Comparison of ENCODE assay signal across 8 mouse cellular contexts in the genomic region with DNA sequence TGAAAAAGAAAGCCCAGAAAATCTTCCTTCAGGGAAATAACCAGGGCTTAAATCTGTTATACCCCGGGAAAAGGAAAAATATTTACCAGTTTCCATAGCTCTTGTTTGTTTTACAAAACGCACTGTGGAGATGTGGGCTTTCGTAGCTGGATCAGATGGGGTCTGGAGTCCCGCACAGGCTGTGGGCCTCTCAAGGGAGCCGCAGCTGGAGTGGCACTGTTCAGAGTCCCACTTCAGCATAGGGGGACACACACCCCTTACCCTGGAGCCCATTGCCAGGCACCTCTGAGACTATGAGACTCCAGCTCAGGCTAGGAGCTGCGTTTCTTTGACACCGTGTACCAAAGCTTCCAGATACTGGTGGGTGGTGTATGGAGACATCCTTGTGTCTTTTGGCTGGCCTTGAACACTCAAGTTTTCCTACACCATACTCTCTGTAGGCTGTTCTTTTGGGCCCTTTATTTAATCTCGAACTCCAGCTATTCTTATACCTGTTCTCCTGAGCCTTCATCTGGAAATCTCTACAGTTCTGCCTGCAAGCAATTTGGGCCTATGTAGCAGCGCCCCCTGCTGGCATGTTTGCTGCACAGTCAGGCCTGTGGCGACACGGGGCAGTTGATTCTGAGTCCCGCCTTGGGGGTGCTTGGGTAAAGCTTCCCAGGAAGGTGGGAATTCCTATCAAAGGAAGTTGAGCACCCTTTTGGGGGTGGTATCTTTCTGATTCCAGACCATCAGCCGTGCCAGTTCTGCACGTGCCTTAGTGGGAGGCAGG. TPM values are rescaled to one million over a fixed set of nuclear protein-coding genes. Genes with fewer than 3 reads are reported as not detected.
DNase-seq lines count a peak whose midpoint lies in the region; ATAC-seq and TF ChIP-seq lines count a peak whose summit lies in the region.

No protein-coding gene starts in this region.

- no peaks in the 10 kb centered on the region for H3K9me3 ChIP-seq in heart, embryonic 11.5 days (replicated peaks; ENCODE audit: control insufficient read depth, low read length)
- H3K9me3 ChIP-seq in midbrain, postnatal 0 days (ENCODE audit: low read length): no peaks in the 10 kb centered on the region

- peak; percentile 92 for DNase-seq in heart, adult 11 months
- peak; percentile 24 for DNase-seq in hindlimb bud, embryonic 11.5 days (ENCODE audit: extremely low spot score, low read depth, low spot score)
- DNase-seq in left cerebral cortex, postnatal 14 days (ENCODE audit: low spot score in 2 of 2): peak; percentile 68 to 75
- DNase-seq in midbrain, postnatal 0 days (ENCODE audit: low spot score): peak; percentile 72
- peak; percentile 59 for DNase-seq in splenic B cell, adult 2 months (ENCODE audit: low read depth, low spot score)

- intact Hi-C loops in left cerebral cortex, postnatal 14 days (cut with DNase I): loop anchor here (1.0 kb wide), 1 partner anchor 38 kb away; no protein-coding TSS in a partner anchor

- H3K27me3 ChIP-seq in heart, embryonic 11.5 days (ENCODE audit: control insufficient read depth, insufficient read depth, low read length): 0 out of 2 replicates have a peak, but pooled peaks cover 2% of the 10 kb centered on the region
- H3K27me3 ChIP-seq in midbrain, postnatal 0 days (ENCODE audit: insufficient read depth, low read length): no peaks in the 10 kb centered on the region
- no peaks in the 10 kb centered on the region for H3K27me3 ChIP-seq in splenic B cell, adult 2 months (ENCODE audit: control insufficient read depth, insufficient read depth, low read length, poor library complexity, severe bottlenecking)

- H3K4me2 ChIP-seq in heart, embryonic 11.5 days: no peak overlapping the region
- no peak overlapping the region for H3K4me2 ChIP-seq in midbrain, postnatal 0 days (ENCODE audit: low read depth, low read length, poor library complexity, severe bottlenecking)

- no peak for TF ChIP-seq POLR2A in bone marrow macrophage, adult 2 months (IDR thresholded peaks at IDR 0.05; ENCODE audit: borderline replicate concordance, low read depth, low read length)

- no peaks in the 10 kb centered on the region for H3K36me3 ChIP-seq in heart, embryonic 11.5 days (ENCODE audit: control insufficient read depth, insufficient read depth, low read length)
- no peaks in the 10 kb centered on the region for H3K36me3 ChIP-seq in midbrain, postnatal 0 days (ENCODE audit: insufficient read depth, low read length)
- no peaks in the 10 kb centered on the region for H3K36me3 ChIP-seq in splenic B cell, adult 2 months (ENCODE audit: control insufficient read depth, insufficient read depth, low read length, poor library complexity, severe bottlenecking)

- 42% methylated on average over 14 of the region's 14 CpGs for WGBS in heart, embryonic 11.5 days (ENCODE audit: insufficient replicate concordance)
- 47% methylated on average over 14 of the region's 14 CpGs for WGBS in midbrain, postnatal 0 days

- H3K9ac ChIP-seq in heart, embryonic 11.5 days (ENCODE audit: low read depth, low read length): no peak overlapping the region
- no peak overlapping the region for H3K9ac ChIP-seq in midbrain, postnatal 0 days (replicated peaks; ENCODE audit: low read length, poor library complexity, severe bottlenecking)

- TF ChIP-seq CTCF in bone marrow macrophage, adult 2 months (IDR thresholded peaks at IDR 0.05; ENCODE audit: low read depth, low read length): peak; percentile 91
- peak; percentile 80 for TF ChIP-seq CTCF in midbrain, postnatal 0 days (IDR thresholded peaks at IDR 0.05)

- ATAC-seq in heart, embryonic 11.5 days (replicated peaks; ENCODE audit: insufficient number of reproducible peaks, low FRiP score, low TSS enrichment): no peak
- peak; percentile 78 for ATAC-seq in erythroblast, adult 5-6 weeks (replicated peaks; ENCODE audit: low FRiP score, poor library complexity, severe bottlenecking)
- ATAC-seq in midbrain, postnatal 0 days (ENCODE audit: low FRiP score): no peak

- no peak overlapping the region for H3K4me3 ChIP-seq in heart, embryonic 11.5 days (ENCODE audit: low read depth, low read length)
- H3K4me3 ChIP-seq in bone marrow macrophage, adult 2 months (ENCODE audit: insufficient read depth, low read length): no peak overlapping the region
- no peak overlapping the region for H3K4me3 ChIP-seq in midbrain, postnatal 0 days (ENCODE audit: low read depth, low read length)

- no peaks in the 10 kb centered on the region for H3K4me1 ChIP-seq in heart, embryonic 11.5 days (ENCODE audit: control insufficient read depth, insufficient read depth, low read length)
- H3K4me1 ChIP-seq in bone marrow macrophage, adult 2 months (ENCODE audit: control insufficient read depth, insufficient read depth, low read length): no peaks in the 10 kb centered on the region
- no peaks in the 10 kb centered on the region for H3K4me1 ChIP-seq in midbrain, postnatal 0 days (ENCODE audit: insufficient read depth, low read length)

- H3K27ac ChIP-seq in heart, embryonic 11.5 days (ENCODE audit: low read depth, low read length): no peak overlapping the region
- H3K27ac ChIP-seq in bone marrow macrophage, adult 2 months (ENCODE audit: insufficient read depth, low read depth, low read length): no peak overlapping the region
- H3K27ac ChIP-seq in midbrain, postnatal 0 days (ENCODE audit: low read depth, low read length): no peak overlapping the region

RNA-seq across cellular contexts. Expression of gene Ano2, which starts 28.9 kb away (rescaled TPM):
- polyA plus RNA-seq in heart, embryonic 11.5 days (2014; fragmentation: Nextera tagmentation; extraction: Ambion mirVana): 0.65 and 0.86 TPM in 2 replicates
- polyA plus RNA-seq in bone marrow macrophage, adult 2 months (2012; ENCODE audit: insufficient read depth, insufficient read length, missing spikeins): not detected in 2 replicates
- total RNA-seq in erythroblast, adult 5-6 weeks (2015; ENCODE audit: low replicate concordance): not detected in 2 replicates
- not detected in 2 replicates for total RNA-seq in erythroblast, adult 5-6 weeks (2017; ENCODE audit: low replicate concordance)
- total RNA-seq in left cerebral cortex, postnatal 14 days (2021): 1 to 10 TPM in 1 of 2 experiments, under 1 TPM in 1; 0.92 to 3.5 TPM
- total RNA-seq in midbrain, postnatal 0 days (2014; rRNA removed): 0.77 and 0.80 TPM in 2 replicates
- 0.65 and 0.98 TPM in 2 replicates for polyA plus RNA-seq in midbrain, postnatal 0 days (2015; fragmentation: Nextera tagmentation; extraction: Ambion mirVana)

Comparison
In these comparisons a context has a peak if more than half of its experiments do, and no peak if none do; other contexts are left out.
1. DNase-seq: peak in every context shown above with its lines; median percentile 92 in heart, adult 11 months; 72 in midbrain, postnatal 0 days; 72 in left cerebral cortex, postnatal 14 days; 59 in splenic B cell, adult 2 months; 24 in hindlimb bud, embryonic 11.5 days.